Mouse (Mus musculus): ENCODE results near the gene Tmem91. TPM values are rescaled to one million over a fixed set of nuclear protein-coding genes. Genes with fewer than 3 reads are reported as not detected.
A peak's percentile ranks its signal among the peaks of the same experiment; 100 is the strongest.

Gene Tmem91
- total and polyA plus RNA-seq, 3 experiments, result 0.55 to 1.3 TPM; not detected in 1

- Histone ChIP-seq H3K4me2 (ENCODE audit: insufficient read depth, low read depth, poor library complexity, severe bottlenecking) (peak overlapping the region; percentile 19; the same call in 1 of the 2 replicates), H3K36me3 (replicated peaks in 1 of 2; ENCODE audit: control insufficient read depth in 1 of 2, insufficient read depth in 1 of 2, low read length in 1 of 2) (peaks cover 0 to 28% of the 10 kb centered on the region in 2 experiments), H3K9me3 (replicated peaks; ENCODE audit: low read length) (no peaks in the 10 kb centered on the region), H3K4me3 (replicated peaks in 1 of 3; ENCODE audit: low read depth in 2 of 3, low read length in 2 of 3, poor library complexity in 1 of 3) (peak overlapping the region; percentile 6 to 39 (median 34)), H3K27me3 (replicated peaks) (no peaks in the 10 kb centered on the region), H3K9ac (ENCODE audit: insufficient read depth, low read depth) (peak overlapping the region; percentile 50), H3K4me1 (ENCODE audit: control insufficient read depth in 1 of 2, insufficient read depth in 2 of 2) (peaks cover 28 to 62% of the 10 kb centered on the region in 2 experiments), H3K27ac (ENCODE audit: insufficient read depth, low read depth) (peak overlapping the region; percentile 83), H3K79me2 (replicated peaks; ENCODE audit: control insufficient read depth, extremely low read depth, insufficient read depth, poor library complexity, severe bottlenecking) (peaks cover 14% of the 10 kb centered on the region)
- DNase-seq (ENCODE audit: extremely low read depth), result peak; percentile 83
- in situ Hi-C loops (cut with MboI; ENCODE audit: low pct_ligation_motif_present, low pct_unique_long_range_greater_than_20kb, low sequenced_read_pairs) (no loop called here), dilution Hi-C loops (cut with MboI; ENCODE audit: extremely low pct_ligation_motif_present, extremely low pct_unique_long_range_greater_than_20kb, low sequenced_read_pairs) (no loop called here)
- TF ChIP-seq POLR2A (IDR thresholded peaks at IDR 0.05; ENCODE audit: low read depth, low read length) (peak; percentile 74), MYC (IDR thresholded peaks at IDR 0.05; ENCODE audit: low read depth, low read length) (no peak), HCFC1 (IDR thresholded peaks at IDR 0.05; ENCODE audit: low read depth, low read length) (no peak; the same call in 1 of the 2 replicates), JUN (IDR thresholded peaks at IDR 0.05; ENCODE audit: insufficient read depth, low read depth, low read length) (no peak), ELF1 (IDR thresholded peaks at IDR 0.05; ENCODE audit: low read depth, low read length) (peak; percentile 88), TBP (conservative IDR thresholded peaks at IDR 0.05; ENCODE audit: low read depth, low read length) (peak; percentile 65; the same call in 1 of the 2 replicates), IRF4 (IDR thresholded peaks at IDR 0.05; ENCODE audit: low read depth, low read length) (peak; percentile 62), EP300 (IDR thresholded peaks at IDR 0.05; ENCODE audit: low read length) (peak; percentile 32; the same call in 1 of the 2 replicates), MXI1 (IDR thresholded peaks at IDR 0.05; ENCODE audit: low read depth, low read length) (peak; percentile 13; the same call in 1 of the 2 replicates), MAZ (IDR thresholded peaks at IDR 0.05; ENCODE audit: low read depth, low read length) (peak; percentile 67; the same call in 1 of the 2 replicates), RAD21 (IDR thresholded peaks at IDR 0.05; ENCODE audit: low read depth, low read length) (no peak), POLR2AphosphoS2 (IDR thresholded peaks at IDR 0.05; ENCODE audit: low read depth, low read length) (0 out of 2 replicates have a peak, but pooled peaks have one; percentile 51), NELFE (IDR thresholded peaks at IDR 0.05; ENCODE audit: low read depth, low read length) (peak; percentile 59; the same call in 1 of the 2 replicates), TCF12 (IDR thresholded peaks at IDR 0.05; ENCODE audit: low read depth, low read length) (peak; percentile 66)
Observed at GRCm38 (mm10) chr7:25683474-25684180, 8.7 kb upstream of the Tmem91 start.

- H3K27ac ChIP-seq (ENCODE audit: insufficient read depth, low read depth), result no peak overlapping the region
- H3K9ac ChIP-seq (ENCODE audit: insufficient read depth, low read depth), result no peak overlapping the region
- no peak for DNase-seq (ENCODE audit: extremely low read depth)
- H3K4me2 ChIP-seq (ENCODE audit: insufficient read depth, low read depth, poor library complexity, severe bottlenecking), result peak overlapping the region; percentile 70
- peaks cover 4% of the 10 kb centered on the region for H3K9me3 ChIP-seq (replicated peaks; ENCODE audit: low read length)
- dilution Hi-C loops (cut with MboI; ENCODE audit: extremely low pct_ligation_motif_present, extremely low pct_unique_long_range_greater_than_20kb, low sequenced_read_pairs) (no loop called here), in situ Hi-C loops (cut with MboI; ENCODE audit: low pct_ligation_motif_present, low pct_unique_long_range_greater_than_20kb, low sequenced_read_pairs) (no loop called here)
- peaks cover 28 to 76% of the 10 kb centered on the region in 2 experiments for H3K4me1 ChIP-seq (ENCODE audit: control insufficient read depth in 1 of 2, insufficient read depth in 2 of 2)
- peak overlapping the region; percentile 5 to 71 (median 23) for H3K4me3 ChIP-seq (replicated peaks in 1 of 3; ENCODE audit: low read depth in 2 of 3, low read length in 2 of 3, poor library complexity in 1 of 3)
- TF ChIP-seq ZC3H11A (IDR thresholded peaks at IDR 0.05; ENCODE audit: low read depth, low read length), result no peak
- TF ChIP-seq BHLHE40 (IDR thresholded peaks at IDR 0.05; ENCODE audit: low read depth, low read length), result peak; percentile 35; the same call in 1 of the 2 replicates
- H3K27me3 ChIP-seq (replicated peaks), result no peaks in the 10 kb centered on the region
- H3K79me2 ChIP-seq (replicated peaks; ENCODE audit: control insufficient read depth, extremely low read depth, insufficient read depth, poor library complexity, severe bottlenecking), result no peaks in the 10 kb centered on the region
- H3K36me3 ChIP-seq (replicated peaks in 1 of 2; ENCODE audit: control insufficient read depth in 1 of 2, insufficient read depth in 1 of 2, low read length in 1 of 2), result peaks cover 0 to 28% of the 10 kb centered on the region in 2 experiments
Observed at GRCm38 (mm10) chr7:25681341-25682231, 6.6 kb upstream of the Tmem91 start.
